Mouse (Mus musculus): ENCODE data around the gene Mmrn2.
A peak's percentile ranks its signal among the peaks of the same experiment; 100 is the strongest.

DNA sequence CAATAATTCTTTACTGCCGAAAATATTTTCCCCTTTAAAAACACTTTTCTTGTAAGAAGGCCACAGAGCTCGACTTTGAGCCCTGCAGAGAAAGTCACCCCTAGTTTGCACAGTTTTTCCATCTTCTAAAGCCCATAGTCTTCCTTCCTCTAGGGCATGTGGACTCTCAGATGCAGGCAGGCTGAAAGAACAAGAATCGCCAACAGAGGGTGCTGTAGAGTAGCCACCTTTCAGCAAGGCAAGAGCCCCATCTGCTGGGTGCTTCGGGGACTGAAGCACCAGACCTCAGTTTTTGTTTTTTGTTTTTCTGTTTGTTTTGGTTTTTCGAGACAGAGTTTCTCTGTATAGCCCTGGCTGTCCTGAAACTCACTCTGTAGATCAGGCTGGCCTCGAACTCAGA, 25.9 kb downstream of the Mmrn2 start:
- peak; percentile 60 for TF ChIP-seq ZNF384 (IDR thresholded peaks at IDR 0.05; ENCODE audit: low read depth, low read length)
- TF ChIP-seq CTCF (IDR thresholded peaks at IDR 0.05 in 2 of 3, conservative IDR thresholded peaks at IDR 0.05 in 1 of 3; ENCODE audit: control insufficient read depth in 1 of 3, insufficient read depth in 1 of 3, low read depth in 2 of 3, low read length in 3 of 3, poor library complexity in 1 of 3, severe bottlenecking in 1 of 3), result peak; percentile 91 to 100 (median 98)
- TF ChIP-seq SIN3A (IDR thresholded peaks at IDR 0.05; ENCODE audit: low read length), result no peak
- no peak for TF ChIP-seq RCOR1 (IDR thresholded peaks at IDR 0.05; ENCODE audit: low read depth, low read length)
- no peak for TF ChIP-seq E2F4 (IDR thresholded peaks at IDR 0.05; ENCODE audit: borderline replicate concordance, low read depth, low read length)
- no peak for TF ChIP-seq ELF1 (IDR thresholded peaks at IDR 0.05; ENCODE audit: low read depth, low read length)
- no peak for TF ChIP-seq CHD2 (IDR thresholded peaks at IDR 0.05; ENCODE audit: low read length)
- no peak for TF ChIP-seq POLR2A (IDR thresholded peaks at IDR 0.05; ENCODE audit: control insufficient read depth in 1 of 2, insufficient read depth in 1 of 2, low read depth in 1 of 2, low read length in 2 of 2, poor library complexity in 1 of 2)
- peak; percentile 96 for TF ChIP-seq ZC3H11A (IDR thresholded peaks at IDR 0.05; ENCODE audit: low read depth, low read length)
- no peak for TF ChIP-seq MAFK (IDR thresholded peaks at IDR 0.05; ENCODE audit: borderline replicate concordance, low read depth, low read length)
- no peak for TF ChIP-seq HCFC1 (IDR thresholded peaks at IDR 0.05; ENCODE audit: low read depth, low read length)
- TF ChIP-seq NELFE (IDR thresholded peaks at IDR 0.05; ENCODE audit: low read depth, low read length), result no peak
- TF ChIP-seq BHLHE40 (IDR thresholded peaks at IDR 0.05; ENCODE audit: borderline replicate concordance, low read depth, low read length), result 0 out of 2 replicates have a peak, but pooled peaks have one; percentile 24
